Mouse (Mus musculus): ENCODE measurements around the gene Adprm. TPM values are rescaled to one million over a fixed set of nuclear protein-coding genes. Genes with fewer than 3 reads are reported as not detected.

Adprm gene
- polyA plus RNA-seq (2015; fragmentation: Nextera tagmentation; extraction: Ambion mirVana): 17.3 and 17.4 TPM in 2 replicates

- peak within 1 kb of the TSS; percentile 89 for H3K27ac ChIP-seq (replicated peaks)
- H3K4me1 ChIP-seq (replicated peaks; ENCODE audit: control insufficient read depth, insufficient read depth): no peaks in the 10 kb centered on the region
- peak; percentile 68 for TF ChIP-seq CTCF (IDR thresholded peaks at IDR 0.05; ENCODE audit: low read depth)
- TF ChIP-seq EP300 (optimal IDR thresholded peaks at IDR 0.05): no peak
- peak within 1 kb of the TSS; percentile 98 for H3K4me3 ChIP-seq (ENCODE audit: low read depth, low read length)
- H3K4me2 ChIP-seq (replicated peaks; ENCODE audit: low read depth): peak within 1 kb of the TSS; percentile 66
- H3K9me3 ChIP-seq (ENCODE audit: control insufficient read depth, low read length): no peaks in the 10 kb centered on the region
- H3K36me3 ChIP-seq (ENCODE audit: control insufficient read depth, insufficient read depth, low read length): peaks cover 16% of the 10 kb centered on the region
- WGBS: under 1% methylated on average over 50 of the region's 50 CpGs
- peak; percentile 92 for DNase-seq (ENCODE audit: low spot score)
- peak; percentile 96 for ATAC-seq (ENCODE audit: low FRiP score, low TSS enrichment)
- H3K27me3 ChIP-seq (ENCODE audit: control insufficient read depth, insufficient read depth, low read length): no peaks in the 10 kb centered on the region
- H3K9ac ChIP-seq (ENCODE audit: low read length): peak within 1 kb of the TSS; percentile 89
Measured at GRCm38 (mm10) chr11:67052321-67052952, at the start of gene Adprm, which contains the start of gene Sco1. TSS of gene Adprm (minus strand) at chr11:67052594. TSS of gene Sco1 (plus strand) at chr11:67052670.

- Histone ChIP-seq H3K4me1 (replicated peaks; ENCODE audit: control insufficient read depth, insufficient read depth) (no peaks in the 10 kb centered on the region), H3K27me3 (ENCODE audit: control insufficient read depth, insufficient read depth, low read length) (no peaks in the 10 kb centered on the region), H3K9ac (ENCODE audit: low read length) (no peak overlapping the region), H3K9me3 (ENCODE audit: control insufficient read depth, low read length) (no peaks in the 10 kb centered on the region), H3K36me3 (ENCODE audit: control insufficient read depth, insufficient read depth, low read length) (no peaks in the 10 kb centered on the region), H3K4me3 (ENCODE audit: low read depth, low read length) (no peak overlapping the region), H3K4me2 (replicated peaks; ENCODE audit: low read depth) (no peak overlapping the region), H3K27ac (replicated peaks) (no peak overlapping the region)
- DNase-seq (ENCODE audit: low spot score) (peak; percentile 54), ATAC-seq (ENCODE audit: low FRiP score, low TSS enrichment) (0 out of 2 replicates have a peak, but pooled peaks have one; percentile 54)
- 44% methylated on average over 5 of the region's 8 CpGs for WGBS
- TF ChIP-seq CTCF (IDR thresholded peaks at IDR 0.05; ENCODE audit: low read depth) (peak; percentile 76), EP300 (optimal IDR thresholded peaks at IDR 0.05) (no peak)
Measured at GRCm38 (mm10) chr11:67101713-67102112, 49.3 kb upstream of the Adprm start.

DNA sequence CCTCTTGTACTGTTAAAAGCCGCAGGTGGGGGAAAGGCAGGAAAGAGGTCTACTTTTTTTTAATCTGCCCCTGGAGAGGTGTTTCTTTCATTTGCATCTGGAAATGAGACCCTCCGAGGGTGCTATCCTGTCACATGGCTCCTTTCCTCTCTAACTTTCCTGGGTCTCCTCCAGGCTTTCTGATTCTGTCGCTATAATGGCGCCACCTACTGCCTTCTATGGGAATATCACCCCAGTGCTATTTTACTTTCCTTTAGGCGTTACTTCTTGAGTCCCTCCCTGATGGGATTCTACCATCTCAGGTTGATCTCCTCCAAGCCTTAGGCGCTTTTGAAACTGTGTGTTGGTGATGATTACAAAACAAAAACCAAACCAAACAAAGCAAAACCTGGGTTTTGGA, 47.8 kb upstream of the Adprm start:
- WGBS: 30% methylated on average over 6 of the region's 6 CpGs
- Histone ChIP-seq H3K27me3 (ENCODE audit: control insufficient read depth, insufficient read depth, low read length) (no peaks in the 10 kb centered on the region), H3K4me2 (replicated peaks; ENCODE audit: low read depth) (no peak overlapping the region), H3K4me1 (replicated peaks; ENCODE audit: control insufficient read depth, insufficient read depth) (no peaks in the 10 kb centered on the region), H3K36me3 (ENCODE audit: control insufficient read depth, insufficient read depth, low read length) (no peaks in the 10 kb centered on the region), H3K9me3 (ENCODE audit: control insufficient read depth, low read length) (no peaks in the 10 kb centered on the region), H3K9ac (ENCODE audit: low read length) (no peak overlapping the region), H3K27ac (replicated peaks) (no peak overlapping the region), H3K4me3 (ENCODE audit: low read depth, low read length) (no peak overlapping the region)
- no peak for DNase-seq (ENCODE audit: low spot score)
- no peak for TF ChIP-seq EP300 (optimal IDR thresholded peaks at IDR 0.05)
- TF ChIP-seq CTCF (IDR thresholded peaks at IDR 0.05; ENCODE audit: low read depth): peak; percentile 73
- no peak for ATAC-seq (ENCODE audit: low FRiP score, low TSS enrichment)

GRCm38 (mm10) chr11:67099241-67099640, 46.8 kb upstream of the Adprm start:
- H3K4me1 ChIP-seq (replicated peaks; ENCODE audit: control insufficient read depth, insufficient read depth): no peaks in the 10 kb centered on the region
- H3K4me2 ChIP-seq (replicated peaks; ENCODE audit: low read depth): no peak overlapping the region
- ATAC-seq (ENCODE audit: low FRiP score, low TSS enrichment) (no peak), DNase-seq (ENCODE audit: low spot score) (no peak)
- H3K4me3 ChIP-seq (ENCODE audit: low read depth, low read length): no peak overlapping the region
- no peaks in the 10 kb centered on the region for H3K9me3 ChIP-seq (ENCODE audit: control insufficient read depth, low read length)
- no peak overlapping the region for H3K9ac ChIP-seq (ENCODE audit: low read length)
- 96% methylated on average over 16 of the region's 16 CpGs for WGBS
- no peak overlapping the region for H3K27ac ChIP-seq (replicated peaks)
- H3K36me3 ChIP-seq (ENCODE audit: control insufficient read depth, insufficient read depth, low read length): no peaks in the 10 kb centered on the region
- no peak for TF ChIP-seq CTCF (IDR thresholded peaks at IDR 0.05; ENCODE audit: low read depth)
- no peak for TF ChIP-seq EP300 (optimal IDR thresholded peaks at IDR 0.05)
- no peaks in the 10 kb centered on the region for H3K27me3 ChIP-seq (ENCODE audit: control insufficient read depth, insufficient read depth, low read length)

DNA sequence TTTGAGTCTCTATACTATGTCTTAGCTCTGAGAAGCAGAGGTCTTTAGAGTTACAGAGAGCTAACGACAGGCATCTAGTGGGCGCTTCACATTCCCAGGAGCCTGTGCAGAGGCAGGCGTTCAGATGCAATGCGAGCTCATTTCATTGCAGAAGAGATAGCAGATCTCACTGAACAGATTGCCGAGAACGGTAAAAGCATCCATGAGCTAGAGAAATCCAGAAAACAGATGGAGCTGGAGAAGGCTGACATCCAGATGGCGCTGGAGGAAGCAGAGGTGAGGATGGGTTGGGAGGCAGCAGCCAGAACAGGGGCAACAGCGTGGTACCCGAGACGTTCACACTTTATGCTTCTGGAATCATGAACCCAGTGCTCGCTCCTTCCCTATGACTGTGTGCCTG, 46.0 kb upstream of the Adprm start:
- H3K4me2 ChIP-seq (replicated peaks; ENCODE audit: low read depth): no peak overlapping the region
- DNase-seq (ENCODE audit: low spot score) (no peak), ATAC-seq (ENCODE audit: low FRiP score, low TSS enrichment) (no peak)
- TF ChIP-seq EP300 (optimal IDR thresholded peaks at IDR 0.05) (no peak), CTCF (IDR thresholded peaks at IDR 0.05; ENCODE audit: low read depth) (no peak)
- H3K36me3 ChIP-seq (ENCODE audit: control insufficient read depth, insufficient read depth, low read length): no peaks in the 10 kb centered on the region
- H3K4me1 ChIP-seq (replicated peaks; ENCODE audit: control insufficient read depth, insufficient read depth): no peaks in the 10 kb centered on the region
- H3K27me3 ChIP-seq (ENCODE audit: control insufficient read depth, insufficient read depth, low read length): no peaks in the 10 kb centered on the region
- no peak overlapping the region for H3K4me3 ChIP-seq (ENCODE audit: low read depth, low read length)
- no peak overlapping the region for H3K9ac ChIP-seq (ENCODE audit: low read length)
- no peaks in the 10 kb centered on the region for H3K9me3 ChIP-seq (ENCODE audit: control insufficient read depth, low read length)
- no peak overlapping the region for H3K27ac ChIP-seq (replicated peaks)
- 75% methylated on average over 11 of the region's 11 CpGs for WGBS

- no peak for TF ChIP-seq CTCF (IDR thresholded peaks at IDR 0.05; ENCODE audit: low read depth)
- TF ChIP-seq EP300 (optimal IDR thresholded peaks at IDR 0.05): no peak
- no peak for DNase-seq (ENCODE audit: low spot score)
- Histone ChIP-seq H3K36me3 (ENCODE audit: control insufficient read depth, insufficient read depth, low read length) (no peaks in the 10 kb centered on the region), H3K9ac (ENCODE audit: low read length) (no peak overlapping the region), H3K4me2 (replicated peaks; ENCODE audit: low read depth) (no peak overlapping the region), H3K4me3 (ENCODE audit: low read depth, low read length) (no peak overlapping the region), H3K27ac (replicated peaks) (no peak overlapping the region), H3K9me3 (ENCODE audit: control insufficient read depth, low read length) (no peaks in the 10 kb centered on the region), H3K27me3 (ENCODE audit: control insufficient read depth, insufficient read depth, low read length) (no peaks in the 10 kb centered on the region), H3K4me1 (replicated peaks; ENCODE audit: control insufficient read depth, insufficient read depth) (no peaks in the 10 kb centered on the region)
- no peak for ATAC-seq (ENCODE audit: low FRiP score, low TSS enrichment)
- 92% methylated on average over 10 of the region's 10 CpGs for WGBS
Measured at GRCm38 (mm10) chr11:67097709-67098108, 45.3 kb upstream of the Adprm start.

Data from stomach, postnatal 0 days (tissue).